Mouse (Mus musculus) activated CD4-positive, CD25-positive, alpha-beta regulatory T cell, adult 9 weeks (primary cell): Measurements from ENCODE around the gene Trim32. TPM values are rescaled to one million over a fixed set of nuclear protein-coding genes. Genes with fewer than 3 reads are reported as not detected.

Experiments used
- polyA plus RNA-seq: library from polyadenylated mRNA; unstranded; fragments of 100-300 nt; shearing (Covaris generic); gene quantifications from one replicate; pipeline ENCODE4 v1.2.1, GENCODE M21; 2017

The Trim32 gene
- polyA plus RNA-seq: 17.8 TPM

GRCm38 (mm10) chr4:65604504-65605150, at the start of gene Trim32:
Gene Trim32 (plus strand): TSS chr4:65604986.

